Mouse (Mus musculus) neural tube, embryonic 15.5 days (tissue): ENCODE results near the gene Smyd3. TPM values are rescaled to one million over a fixed set of nuclear protein-coding genes. Genes with fewer than 3 reads are reported as not detected.

ENCODE experiments used
- ATAC-seq: fragments of 200-750 bp; cut with Nextera tagmentation; 2 replicates; pipeline ENCODE4 v1.8.0; 2017; ENCODE audit warnings: mild to moderate bottlenecking, moderate TSS enrichment, moderate library complexity; ENCODE audit not compliant: low FRiP score
- H3K27ac ChIP-seq: fragments of 300-500 bp; sonication (generic); replicated peaks from 2 replicates; pipeline ENCODE4 v1.5.1; 2015; ENCODE audit warnings: mild to moderate bottlenecking, inconsistent platforms
- H3K27me3 ChIP-seq: fragments of 300-500 bp; sonication (generic); replicated peaks from 2 replicates; pipeline ENCODE4 v1.6.1; 2015; ENCODE audit warnings: inconsistent platforms
- H3K36me3 ChIP-seq: fragments of 300-500 bp; sonication (generic); 2 replicates; pipeline ENCODE4 v1.6.1; 2015; ENCODE audit warnings: inconsistent platforms
- H3K4me1 ChIP-seq: fragments of 300-500 bp; sonication (generic); 2 replicates; pipeline ENCODE4 v1.6.1; 2015; ENCODE audit warnings: inconsistent platforms
- H3K4me2 ChIP-seq: fragments of 300-500 bp; sonication (generic); 2 replicates; pipeline ENCODE4 v1.6.1; 2015; ENCODE audit warnings: inconsistent platforms, mild to moderate bottlenecking, moderate library complexity
- H3K4me3 ChIP-seq: fragments of 300-500 bp; sonication (generic); replicated peaks from 2 replicates; pipeline ENCODE4 v1.5.1; 2015; ENCODE audit warnings: mild to moderate bottlenecking, inconsistent platforms
- H3K9ac ChIP-seq: fragments of 300-500 bp; sonication (generic); replicated peaks from 2 replicates; pipeline ENCODE4 v1.6.1; 2015; ENCODE audit warnings: mild to moderate bottlenecking, inconsistent platforms
- H3K9me3 ChIP-seq: fragments of 300-500 bp; sonication (generic); replicated peaks from 2 replicates; pipeline ENCODE4 v1.6.1; 2016; ENCODE audit warnings: inconsistent platforms
- WGBS: fragments of 180-500 bp; shearing (Covaris S2); methylation state at CpG from one replicate; pipeline ENCODE4 v1.1.7; 2015; ENCODE audit warnings: mixed read lengths; 5-methylcytosine and 5-hydroxymethylcytosine counted together
- polyA plus RNA-seq: library from polyadenylated mRNA; unstranded; fragments of >200 nt; fragmentation: Nextera tagmentation; extraction: Ambion mirVana; gene quantifications from 2 replicates; pipeline ENCODE4 v1.2.1, GENCODE M21; 2015

The Smyd3 gene
- 26.0 and 26.7 TPM in 2 replicates for polyA plus RNA-seq

DNA sequence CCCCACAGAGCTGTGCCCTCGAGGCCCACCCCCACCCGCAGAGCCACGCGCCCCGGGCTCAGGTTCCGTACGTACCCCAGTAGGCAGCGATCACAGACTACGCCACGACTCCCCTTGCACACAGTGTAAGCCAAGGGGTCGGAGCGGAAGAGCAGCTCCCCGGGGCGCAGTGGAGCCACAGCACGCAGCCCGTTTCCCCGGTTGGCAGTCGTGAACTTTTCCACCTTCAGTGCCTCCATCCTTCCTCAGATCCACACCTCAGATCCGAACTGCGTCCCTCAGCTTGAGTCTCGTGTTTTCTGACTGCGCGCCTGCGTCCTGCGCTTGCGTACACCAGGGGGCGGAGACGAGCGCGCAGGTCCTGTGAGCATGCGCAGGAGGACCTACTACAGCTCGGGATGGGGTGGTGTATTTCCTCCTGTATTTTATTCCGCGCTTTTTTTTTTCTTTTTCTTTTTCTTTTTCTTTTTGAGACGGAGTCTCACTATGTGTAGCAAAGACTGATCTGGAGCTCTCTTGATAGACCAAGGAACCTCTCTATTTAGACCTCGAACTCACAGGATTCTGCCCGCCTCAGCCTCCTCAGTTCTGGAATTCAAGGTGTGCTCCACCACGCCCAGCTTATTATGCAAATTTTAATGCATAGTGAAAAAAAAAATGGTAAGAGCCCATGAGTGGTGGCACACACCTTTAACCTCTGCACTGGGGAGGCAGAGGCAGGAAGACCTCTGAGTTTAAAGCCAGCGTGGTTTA lies at the start of gene Smyd3:
Gene Smyd3 (minus strand): TSS at position 329 of the 753 bp plus-strand sequence.
- H3K9me3 ChIP-seq: no peaks in the 10 kb centered on the region
- H3K27ac ChIP-seq: 0 out of 2 replicates have a peak within 1 kb of the TSS, but pooled peaks have one; percentile 42
- H3K4me1 ChIP-seq: peaks cover 12% of the 10 kb centered on the region
- H3K4me3 ChIP-seq: peak within 1 kb of the TSS; percentile 62
- peak within 1 kb of the TSS; percentile 63 for H3K9ac ChIP-seq
- WGBS: 7% methylated on average over 39 of the region's 39 CpGs
- H3K27me3 ChIP-seq: 0 out of 2 replicates have a peak, but pooled peaks cover 3% of the 10 kb centered on the region
- no peaks in the 10 kb centered on the region for H3K36me3 ChIP-seq
- H3K4me2 ChIP-seq: peak within 1 kb of the TSS; percentile 97
- peak; percentile 92 for ATAC-seq

DNA sequence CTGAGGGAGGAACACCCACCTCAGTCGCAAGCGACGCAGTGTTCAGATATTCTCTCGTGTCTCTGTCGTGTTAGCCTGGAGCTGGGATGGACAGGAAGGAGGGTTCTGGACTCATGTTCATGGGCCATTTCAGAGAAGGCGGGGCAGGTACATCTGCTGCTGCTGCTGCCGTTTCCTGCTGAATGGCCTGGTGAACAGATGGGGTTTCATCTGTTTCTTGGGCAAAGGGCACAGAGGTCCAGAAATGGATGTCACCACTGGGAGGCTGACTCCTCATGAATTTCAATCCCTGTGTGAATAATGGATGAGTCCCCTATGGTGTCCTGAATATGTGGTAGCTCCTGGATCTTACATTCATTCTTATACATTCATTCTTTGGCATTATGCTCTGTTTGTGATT lies 49.7 kb upstream of the Smyd3 start:
- no peaks in the 10 kb centered on the region for H3K36me3 ChIP-seq
- no peak overlapping the region for H3K4me2 ChIP-seq
- no peaks in the 10 kb centered on the region for H3K9me3 ChIP-seq
- H3K4me1 ChIP-seq: peaks cover 11% of the 10 kb centered on the region
- H3K27ac ChIP-seq: no peak overlapping the region
- H3K9ac ChIP-seq: no peak overlapping the region
- WGBS: 39% methylated on average over 7 of the region's 7 CpGs
- H3K27me3 ChIP-seq: no peaks in the 10 kb centered on the region
- ATAC-seq: no peak
- H3K4me3 ChIP-seq: no peak overlapping the region

DNA sequence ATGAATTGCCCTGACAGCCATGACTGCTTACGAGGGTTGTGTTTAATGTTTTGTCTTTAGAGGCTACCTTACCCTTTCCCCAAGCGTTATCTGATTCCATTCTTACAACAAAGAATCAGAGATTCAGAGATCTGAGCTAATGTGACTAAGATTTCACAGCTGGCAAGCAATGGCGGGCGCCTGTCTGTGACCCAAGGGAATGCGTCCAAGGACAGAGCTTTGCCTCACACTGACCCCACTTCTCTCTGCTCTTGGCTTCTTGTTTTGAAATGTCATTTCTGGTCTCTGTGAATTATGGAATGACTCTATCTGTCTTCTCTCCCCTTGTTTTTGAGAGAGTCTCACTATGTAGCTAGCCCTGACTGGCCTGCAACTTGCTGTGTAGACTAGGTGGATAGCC lies 46.1 kb upstream of the Smyd3 start:
- H3K27ac ChIP-seq: no peak overlapping the region
- no peak for ATAC-seq
- H3K4me3 ChIP-seq: no peak overlapping the region
- no peaks in the 10 kb centered on the region for H3K27me3 ChIP-seq
- no peak overlapping the region for H3K4me2 ChIP-seq
- peaks cover 11% of the 10 kb centered on the region for H3K4me1 ChIP-seq
- 78% methylated on average over 5 of the region's 5 CpGs for WGBS
- no peaks in the 10 kb centered on the region for H3K9me3 ChIP-seq
- H3K9ac ChIP-seq: no peak overlapping the region
- H3K36me3 ChIP-seq: no peaks in the 10 kb centered on the region

DNA sequence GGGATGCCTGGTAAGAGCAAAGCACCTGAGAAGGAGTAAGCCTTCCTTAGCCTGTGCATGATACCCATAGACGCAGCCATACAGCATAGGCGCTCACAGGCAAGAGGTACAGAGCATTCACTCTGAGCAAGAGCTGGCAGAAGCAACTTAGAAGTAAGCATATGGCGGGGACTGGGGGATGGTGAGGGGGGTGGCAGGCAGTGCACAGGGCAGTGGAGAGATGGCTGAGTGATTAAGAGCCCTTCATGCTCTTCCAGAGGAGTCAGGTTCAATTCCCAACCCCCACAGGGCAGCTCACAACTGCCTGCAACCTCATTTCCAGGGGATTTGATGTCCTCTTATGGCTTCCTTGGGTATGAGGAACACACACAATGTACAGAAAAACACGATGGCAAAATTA lies 45.4 kb upstream of the Smyd3 start:
- no peak overlapping the region for H3K4me2 ChIP-seq
- WGBS: 75% methylated on average over 4 of the region's 4 CpGs
- no peaks in the 10 kb centered on the region for H3K27me3 ChIP-seq
- no peak overlapping the region for H3K27ac ChIP-seq
- H3K4me3 ChIP-seq: no peak overlapping the region
- no peak overlapping the region for H3K9ac ChIP-seq
- H3K4me1 ChIP-seq: peaks cover 11% of the 10 kb centered on the region
- ATAC-seq: no peak
- no peaks in the 10 kb centered on the region for H3K36me3 ChIP-seq
- no peaks in the 10 kb centered on the region for H3K9me3 ChIP-seq

DNA sequence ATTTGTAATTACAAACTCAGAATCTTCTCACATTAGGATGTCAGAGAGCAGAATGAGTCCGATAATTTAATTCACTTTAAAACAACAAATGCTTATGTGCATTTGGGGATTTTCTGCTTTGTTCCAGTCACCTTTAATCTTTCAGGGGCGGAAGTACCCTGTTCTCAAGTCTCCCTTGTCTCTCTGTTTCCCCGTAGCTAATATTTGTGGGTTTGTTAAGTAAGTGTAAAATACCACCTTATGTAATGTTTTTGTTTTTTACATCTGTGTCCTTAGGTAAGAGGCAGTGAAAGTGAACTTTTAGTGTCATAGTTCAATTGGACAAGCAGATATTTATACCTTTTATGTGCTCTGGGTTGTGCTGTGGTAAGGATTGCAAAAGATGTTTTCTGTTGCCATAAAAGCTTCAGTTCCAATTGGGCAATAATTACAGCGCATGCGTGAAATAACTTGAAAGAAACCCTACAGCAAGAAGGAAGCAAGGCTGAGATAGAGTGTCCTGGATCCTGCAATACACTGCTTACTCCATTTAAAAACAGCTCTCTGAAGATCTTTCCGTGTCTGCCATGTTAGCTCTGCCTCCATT lies 43.1 kb upstream of the Smyd3 start:
- H3K4me2 ChIP-seq: no peak overlapping the region
- H3K36me3 ChIP-seq: no peaks in the 10 kb centered on the region
- H3K9me3 ChIP-seq: no peaks in the 10 kb centered on the region
- H3K4me1 ChIP-seq: peaks cover 6% of the 10 kb centered on the region
- H3K27me3 ChIP-seq: no peaks in the 10 kb centered on the region
- no peak overlapping the region for H3K9ac ChIP-seq
- WGBS: 89% methylated on average over 6 of the region's 6 CpGs
- H3K27ac ChIP-seq: no peak overlapping the region
- no peak for ATAC-seq
- no peak overlapping the region for H3K4me3 ChIP-seq

DNA sequence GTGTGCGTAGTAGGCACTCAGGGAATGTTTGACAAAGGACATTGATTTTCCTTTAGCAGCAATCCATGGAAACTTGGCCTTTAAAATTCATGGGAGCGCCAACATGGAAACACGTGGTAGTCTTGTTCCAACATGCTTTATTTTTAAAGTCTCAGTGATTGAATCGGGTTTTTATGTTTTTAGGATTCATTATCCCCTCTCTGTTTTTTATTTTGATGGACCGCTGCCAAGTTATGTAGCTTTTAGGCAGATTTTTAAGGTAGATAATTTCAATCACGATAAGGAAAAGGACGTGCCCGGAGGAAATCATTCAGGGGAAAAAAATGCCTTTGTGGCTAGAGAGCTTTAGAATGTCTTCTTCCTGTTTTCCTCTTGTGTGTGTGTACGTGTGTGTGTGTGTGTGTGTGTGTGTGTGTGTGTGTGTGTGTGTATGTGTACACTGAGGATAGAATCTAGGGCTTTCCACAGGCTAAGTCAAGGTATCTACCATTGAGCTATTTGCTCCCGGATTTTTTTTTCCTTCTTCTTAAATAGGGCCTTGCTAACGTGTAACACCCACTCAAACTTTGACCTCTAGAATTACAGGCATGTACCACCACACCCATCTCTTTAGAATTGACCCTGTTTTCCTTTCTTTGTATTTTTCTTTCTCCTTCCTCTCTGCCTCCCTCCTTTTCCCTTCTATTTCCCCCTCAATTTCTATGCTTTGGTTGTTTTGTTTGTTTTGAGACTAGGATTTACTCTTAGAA lies 41.8 kb upstream of the Smyd3 start:
- Histone ChIP-seq H3K36me3 (no peaks in the 10 kb centered on the region), H3K27ac (no peak overlapping the region), H3K4me1 (peaks cover 6% of the 10 kb centered on the region), H3K4me3 (no peak overlapping the region), H3K9ac (no peak overlapping the region), H3K9me3 (no peaks in the 10 kb centered on the region), H3K4me2 (no peak overlapping the region), H3K27me3 (no peaks in the 10 kb centered on the region)
- WGBS: 73% methylated on average over 11 of the region's 11 CpGs
- ATAC-seq: no peak

DNA sequence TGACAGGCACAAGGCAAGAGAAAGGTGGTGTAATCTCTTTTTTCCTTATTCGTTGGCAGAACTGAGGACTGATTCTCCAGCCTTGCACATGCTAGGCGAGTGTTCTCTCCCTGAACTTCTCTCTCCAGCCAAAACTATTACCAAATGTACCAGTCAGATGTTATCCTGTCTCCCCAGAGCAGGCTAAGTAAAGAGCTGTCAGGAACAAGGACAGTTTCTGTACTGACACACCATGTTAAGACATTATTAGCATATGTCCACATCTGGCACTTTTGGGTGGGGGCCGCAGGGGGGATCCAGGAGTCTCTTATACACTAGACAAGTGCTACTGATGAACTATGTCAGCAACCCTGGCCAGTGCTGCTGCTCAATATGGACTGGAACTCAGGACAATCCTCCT lies 39.1 kb upstream of the Smyd3 start:
- Histone ChIP-seq H3K9ac (no peak overlapping the region), H3K9me3 (no peaks in the 10 kb centered on the region), H3K4me1 (peaks cover 8% of the 10 kb centered on the region), H3K36me3 (no peaks in the 10 kb centered on the region), H3K27ac (no peak overlapping the region), H3K4me3 (no peak overlapping the region), H3K4me2 (no peak overlapping the region), H3K27me3 (no peaks in the 10 kb centered on the region)
- 89% methylated on average over 3 of the region's 3 CpGs for WGBS
- ATAC-seq: no peak

DNA sequence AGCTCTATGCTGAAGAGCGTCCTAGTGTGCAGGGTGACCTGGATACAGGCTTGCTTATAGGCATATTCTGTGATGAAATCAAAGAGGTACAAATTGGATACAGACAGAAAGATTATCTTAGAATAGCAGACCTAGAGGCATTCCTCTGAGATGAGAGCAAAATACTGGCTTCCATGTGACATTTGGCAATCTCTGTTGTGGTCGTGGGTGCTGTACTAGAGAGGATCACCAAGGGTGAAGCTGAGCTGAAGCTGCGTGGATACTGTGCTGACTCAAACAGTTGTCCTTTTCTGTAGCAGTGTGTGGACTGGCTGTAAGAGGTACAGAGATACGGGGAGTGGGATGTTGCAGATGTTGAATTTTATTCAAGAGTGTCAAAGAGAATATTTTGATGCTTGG lies 36.1 kb upstream of the Smyd3 start:
- Histone ChIP-seq H3K9ac (no peak overlapping the region), H3K4me3 (no peak overlapping the region), H3K36me3 (no peaks in the 10 kb centered on the region), H3K4me1 (peaks cover 10% of the 10 kb centered on the region), H3K9me3 (no peaks in the 10 kb centered on the region), H3K27ac (no peak overlapping the region), H3K27me3 (no peaks in the 10 kb centered on the region), H3K4me2 (no peak overlapping the region)
- WGBS: 80% methylated on average over 4 of the region's 4 CpGs
- no peak for ATAC-seq

DNA sequence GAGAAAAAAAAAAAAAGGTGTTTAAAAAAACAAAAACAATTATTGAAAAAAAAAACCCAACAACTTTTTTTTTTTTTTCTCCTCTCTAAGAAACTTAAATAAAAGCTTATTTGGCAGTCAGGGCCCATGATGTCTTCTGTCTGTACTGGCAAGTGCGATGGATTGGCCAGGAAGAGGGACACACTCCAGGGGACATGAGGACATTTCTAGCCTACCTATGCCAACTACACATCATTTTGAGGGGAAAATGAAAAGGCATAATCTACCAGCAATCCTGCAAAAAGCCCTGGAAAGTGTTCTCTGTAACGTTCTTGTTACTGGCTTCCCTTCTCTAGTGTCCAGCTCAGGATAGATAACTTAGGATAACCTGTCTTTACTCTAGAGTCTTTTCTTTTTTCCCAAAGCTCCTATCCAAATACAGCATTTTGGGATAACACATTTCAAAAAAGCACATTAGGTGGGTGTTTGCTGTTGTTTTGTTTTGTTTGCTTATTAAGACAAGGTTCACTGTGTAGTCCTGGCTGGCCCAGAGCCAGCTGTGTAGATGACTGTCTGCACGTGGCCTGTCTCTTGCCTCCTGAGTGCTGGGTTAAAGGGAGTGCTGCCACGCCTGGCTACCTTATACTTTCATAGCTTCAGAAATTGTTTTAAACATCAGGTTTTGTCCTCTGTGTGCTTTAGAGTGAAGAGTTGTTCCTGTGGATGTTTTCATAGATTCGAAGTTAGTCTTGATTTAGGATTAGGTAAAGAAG lies 35.5 kb upstream of the Smyd3 start:
- Histone ChIP-seq H3K4me3 (no peak overlapping the region), H3K4me2 (no peak overlapping the region), H3K27me3 (no peaks in the 10 kb centered on the region), H3K9me3 (no peaks in the 10 kb centered on the region), H3K4me1 (peaks cover 13% of the 10 kb centered on the region), H3K27ac (no peak overlapping the region), H3K36me3 (no peaks in the 10 kb centered on the region), H3K9ac (no peak overlapping the region)
- ATAC-seq: no peak
- 71% methylated on average over 5 of the region's 5 CpGs for WGBS

DNA sequence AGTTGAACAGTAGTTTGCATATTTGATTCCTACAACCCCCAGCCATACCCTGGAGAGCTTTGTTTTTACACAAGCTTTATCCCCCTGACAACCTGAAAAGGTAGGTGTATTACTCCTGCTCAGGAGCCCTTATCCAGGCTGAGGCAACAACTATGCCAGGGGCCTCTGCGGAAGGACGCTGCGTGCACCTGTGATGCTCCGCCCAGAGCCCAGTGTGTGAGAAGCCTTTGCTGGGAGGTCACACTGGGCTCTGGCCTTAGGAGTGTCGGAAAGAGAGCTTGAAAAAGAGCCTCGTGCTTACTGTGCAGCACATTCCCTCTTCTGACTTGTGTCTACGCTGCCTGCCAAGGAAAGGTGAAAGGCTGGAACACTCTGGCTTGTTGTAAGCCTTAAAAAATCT lies 34.9 kb upstream of the Smyd3 start:
- no peak overlapping the region for H3K4me2 ChIP-seq
- H3K36me3 ChIP-seq: no peaks in the 10 kb centered on the region
- no peak for ATAC-seq
- no peak overlapping the region for H3K4me3 ChIP-seq
- H3K27ac ChIP-seq: no peak overlapping the region
- H3K9ac ChIP-seq: no peak overlapping the region
- 56% methylated on average over 7 of the region's 7 CpGs for WGBS
- peaks cover 20% of the 10 kb centered on the region for H3K4me1 ChIP-seq
- H3K9me3 ChIP-seq: no peaks in the 10 kb centered on the region
- no peaks in the 10 kb centered on the region for H3K27me3 ChIP-seq

DNA sequence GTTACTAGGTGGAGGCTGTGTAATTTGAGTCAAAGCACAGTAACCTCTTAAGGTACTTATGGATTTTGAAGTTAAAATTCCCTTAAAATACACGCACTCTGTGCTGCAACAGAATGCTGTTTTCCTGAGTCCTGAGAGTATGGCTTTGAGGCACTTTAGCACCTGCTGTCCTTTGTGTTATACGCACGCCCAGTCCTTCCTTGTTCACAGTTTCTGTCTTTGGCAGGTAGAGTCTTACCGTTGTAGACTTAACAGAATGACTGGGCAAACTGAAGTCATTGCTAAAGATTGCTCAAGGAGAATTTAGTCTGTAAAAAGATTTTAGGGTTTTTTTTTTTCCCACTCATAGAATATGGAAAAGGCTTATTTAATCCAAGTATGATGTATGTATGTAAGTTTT lies 34.1 kb upstream of the Smyd3 start:
- WGBS: 90% methylated on average over 4 of the region's 4 CpGs
- ATAC-seq: no peak
- Histone ChIP-seq H3K27ac (no peak overlapping the region), H3K4me2 (no peak overlapping the region), H3K27me3 (no peaks in the 10 kb centered on the region), H3K4me1 (peaks cover 27% of the 10 kb centered on the region), H3K4me3 (no peak overlapping the region), H3K9me3 (no peaks in the 10 kb centered on the region), H3K36me3 (no peaks in the 10 kb centered on the region), H3K9ac (no peak overlapping the region)
